15 mouse cellular contexts compared by ENCODE assay signal in genomic region chr11:19935524-19936354, GRCm38 (mm10). TPM values are rescaled to one million over a fixed set of nuclear protein-coding genes. Genes with fewer than 3 reads are reported as not detected.
DNase-seq lines count a peak whose midpoint lies in the region; ATAC-seq and TF ChIP-seq lines count a peak whose summit lies in the region.
"Had no signal": no experiment of that assay in that cellular context is flagged by ENCODE, and none has a peak within 500 bp of the region (broad histone marks: within the 10 kb centered on the region; RNA-seq: fewer than 3 reads in every experiment).

No protein-coding gene starts in this region.

- no peak overlapping the region for H3K27ac ChIP-seq in forebrain, embryonic 12.5 days
- no peak overlapping the region for H3K27ac ChIP-seq in forebrain, embryonic 11.5 days (ENCODE audit: low read depth, low read length)
- 0 out of 2 replicates have a peak overlapping the region, but pooled peaks have one; percentile 22 for H3K27ac ChIP-seq in kidney, postnatal 0 days
- no peak overlapping the region for H3K27ac ChIP-seq in forebrain, postnatal 0 days (ENCODE audit: low read depth, low read length)
- H3K27ac ChIP-seq: hindbrain, embryonic 10.5 days; liver, embryonic 13.5 days had no signal

- no peaks in the 10 kb centered on the region for H3K9me3 ChIP-seq in forebrain, embryonic 12.5 days
- H3K9me3 ChIP-seq in forebrain, embryonic 11.5 days (ENCODE audit: control insufficient read depth, low read length) = no peaks in the 10 kb centered on the region
- no peaks in the 10 kb centered on the region for H3K9me3 ChIP-seq in kidney, postnatal 0 days (replicated peaks; ENCODE audit: low read length)
- no peaks in the 10 kb centered on the region for H3K9me3 ChIP-seq in forebrain, postnatal 0 days (ENCODE audit: low read length)
- H3K9me3 ChIP-seq: hindbrain, embryonic 10.5 days; liver, embryonic 13.5 days had no signal

- DNase-seq in forebrain, embryonic 11.5 days (ENCODE audit: low spot score) = no peak
- DNase-seq in kidney, postnatal 0 days (ENCODE audit: low spot score) = peak; percentile 61
- no peak for DNase-seq in kidney, adult 18-20 months
- DNase-seq in brain, adult 2 months (ENCODE audit: low read depth, low spot score) = peak; percentile 74
- DNase-seq in forebrain, postnatal 0 days = no peak
- DNase-seq in urinary bladder, postnatal 25 days (ENCODE audit: low spot score) = no peak
- DNase-seq in right cerebral cortex, postnatal 14 days = no peak
- DNase-seq: adrenal gland, postnatal 25 days; gastrocnemius, postnatal 14 days; layer of hippocampus, adult 9-11 months; liver, embryonic 13.5 days; lung, postnatal 36 days; thymus, adult 2 months had no signal

- H3K4me3 ChIP-seq in forebrain, embryonic 12.5 days (replicated peaks) = no peak overlapping the region
- no peak overlapping the region for H3K4me3 ChIP-seq in forebrain, embryonic 11.5 days (ENCODE audit: low read depth, low read length)
- no peak overlapping the region for H3K4me3 ChIP-seq in kidney, postnatal 0 days (replicated peaks; ENCODE audit: low read depth, low read length)
- H3K4me3 ChIP-seq in forebrain, postnatal 0 days (ENCODE audit: low read depth, low read length) = no peak overlapping the region
- H3K4me3 ChIP-seq: hindbrain, embryonic 10.5 days; liver, embryonic 13.5 days had no signal

- H3K36me3 ChIP-seq in forebrain, embryonic 12.5 days (replicated peaks) = no peaks in the 10 kb centered on the region
- no peaks in the 10 kb centered on the region for H3K36me3 ChIP-seq in forebrain, embryonic 11.5 days (ENCODE audit: control insufficient read depth, insufficient read depth, low read length)
- no peaks in the 10 kb centered on the region; the same call in 1 of the 2 replicates for H3K36me3 ChIP-seq in kidney, postnatal 0 days (ENCODE audit: insufficient read depth, low read length)
- no peaks in the 10 kb centered on the region; the same call in 1 of the 2 replicates for H3K36me3 ChIP-seq in forebrain, postnatal 0 days (ENCODE audit: insufficient read depth)

- no peaks in the 10 kb centered on the region for H3K27me3 ChIP-seq in forebrain, embryonic 12.5 days
- H3K27me3 ChIP-seq in forebrain, embryonic 11.5 days (ENCODE audit: control insufficient read depth, insufficient read depth, low read length) = no peaks in the 10 kb centered on the region
- no peaks in the 10 kb centered on the region for H3K27me3 ChIP-seq in kidney, postnatal 0 days (ENCODE audit: insufficient read depth, low read length)
- H3K27me3 ChIP-seq in forebrain, postnatal 0 days (ENCODE audit: insufficient read depth, low read length) = no peaks in the 10 kb centered on the region
- H3K27me3 ChIP-seq: liver, embryonic 13.5 days had no signal

- peaks cover 7% of the 10 kb centered on the region for H3K4me1 ChIP-seq in forebrain, embryonic 12.5 days
- 0 out of 2 replicates have a peak, but pooled peaks cover 2% of the 10 kb centered on the region for H3K4me1 ChIP-seq in forebrain, embryonic 11.5 days (replicated peaks; ENCODE audit: control insufficient read depth, insufficient read depth, low read length)
- H3K4me1 ChIP-seq in kidney, postnatal 0 days (replicated peaks; ENCODE audit: insufficient read depth, low read length) = peaks cover 4% of the 10 kb centered on the region; the same call in 1 of the 2 replicates
- H3K4me1 ChIP-seq in forebrain, postnatal 0 days (ENCODE audit: insufficient read depth) = peaks cover 7% of the 10 kb centered on the region; the same call in 1 of the 2 replicates

- no peak overlapping the region for H3K4me2 ChIP-seq in forebrain, embryonic 12.5 days
- H3K4me2 ChIP-seq in forebrain, embryonic 11.5 days (ENCODE audit: low read depth, low read length, severe bottlenecking) = no peak overlapping the region
- H3K4me2 ChIP-seq in kidney, postnatal 0 days (ENCODE audit: low read length) = no peak overlapping the region
- H3K4me2 ChIP-seq in forebrain, postnatal 0 days (ENCODE audit: low read depth) = no peak overlapping the region
- H3K4me2 ChIP-seq: liver, embryonic 13.5 days had no signal

- WGBS in forebrain, embryonic 12.5 days = 51% methylated on average over 7 of the region's 7 CpGs
- 60% methylated on average over 7 of the region's 7 CpGs for WGBS in forebrain, embryonic 11.5 days
- 23% methylated on average over 7 of the region's 7 CpGs for WGBS in kidney, postnatal 0 days
- 32% methylated on average over 7 of the region's 7 CpGs for WGBS in forebrain, postnatal 0 days

- TF ChIP-seq CTCF in kidney, postnatal 0 days (IDR thresholded peaks at IDR 0.05; ENCODE audit: low read depth) = no peak
- no peak for TF ChIP-seq CTCF in forebrain, postnatal 0 days (IDR thresholded peaks at IDR 0.05; ENCODE audit: low read depth)

- no peak for ATAC-seq in forebrain, embryonic 12.5 days (ENCODE audit: low FRiP score)
- ATAC-seq in forebrain, embryonic 11.5 days (replicated peaks; ENCODE audit: low FRiP score) = no peak
- no peak for ATAC-seq in kidney, postnatal 0 days (replicated peaks; ENCODE audit: low FRiP score, low read depth)
- peak; percentile 34; the same call in 1 of the 2 replicates for ATAC-seq in forebrain, postnatal 0 days

- H3K9ac ChIP-seq in forebrain, embryonic 12.5 days = peak overlapping the region; percentile 21; the same call in 1 of the 2 replicates
- no peak overlapping the region for H3K9ac ChIP-seq in forebrain, embryonic 11.5 days (ENCODE audit: low read length)
- H3K9ac ChIP-seq in kidney, postnatal 0 days (ENCODE audit: low read depth, low read length) = no peak overlapping the region
- H3K9ac ChIP-seq in forebrain, postnatal 0 days = no peak overlapping the region
- H3K9ac ChIP-seq: liver, embryonic 13.5 days had no signal

RNA-seq across cellular contexts. Expression of gene Spred2, which starts 11.6 kb away (rescaled TPM):
- 8.1 and 8.4 TPM in 2 replicates for polyA plus RNA-seq in forebrain, embryonic 12.5 days (2016; fragmentation: Nextera tagmentation; extraction: Ambion mirVana)
- polyA plus RNA-seq in forebrain, embryonic 11.5 days (2014; fragmentation: Nextera tagmentation; extraction: Ambion mirVana) = 7.3 and 7.7 TPM in 2 replicates
- 7.9 and 8.5 TPM in 2 replicates for polyA plus RNA-seq in kidney, postnatal 0 days (2015; fragmentation: Nextera tagmentation; extraction: Ambion mirVana)
- total RNA-seq in forebrain, postnatal 0 days (2014; rRNA removed) = 12.0 and 15.5 TPM in 2 replicates
- 6.7 and 9.1 TPM in 2 replicates for polyA plus RNA-seq in forebrain, postnatal 0 days (2015; fragmentation: Nextera tagmentation; extraction: Ambion mirVana)

Comparison
In these comparisons a context has a peak if more than half of its experiments do, and no peak if none do; other contexts are left out.
1. DNase-seq: peak in kidney, postnatal 0 days (single experiment) and brain, adult 2 months (single experiment); none in forebrain, embryonic 11.5 days (single experiment), kidney, adult 18-20 months (single experiment), forebrain, postnatal 0 days (single experiment), urinary bladder, postnatal 25 days (single experiment) and right cerebral cortex, postnatal 14 days (single experiment).